Mouse (Mus musculus) liver, embryonic 11.5 days (tissue): ENCODE measurements around the gene Fam163b. TPM values are rescaled to one million over a fixed set of nuclear protein-coding genes. Genes with fewer than 3 reads are reported as not detected.

Experiments used
- ATAC-seq: fragments of 200-750 bp; cut with Nextera tagmentation; replicated peaks from 2 replicates; pipeline ENCODE4 v1.8.0; 2017; ENCODE audit warnings: moderate number of reproducible peaks, mild to moderate bottlenecking, moderate TSS enrichment, moderate library complexity; ENCODE audit not compliant: low FRiP score
- DNase-seq: peaks from one replicate; pipeline ENCODE4 v3.0.0-alpha.2; 2017; ENCODE audit warnings: low spot score
- H3K27ac ChIP-seq: fragments of 300-500 bp; sonication (generic); 2 replicates; pipeline ENCODE4 v1.5.1; 2014; ENCODE audit warnings: mild to moderate bottlenecking, low read depth, low read length, control low read depth
- H3K27me3 ChIP-seq: fragments of 300-500 bp; sonication (generic); replicated peaks from 2 replicates; pipeline ENCODE4 v1.6.1; 2014; ENCODE audit warnings: low read length, mixed read lengths; ENCODE audit not compliant: control insufficient read depth, insufficient read depth
- H3K36me3 ChIP-seq: fragments of 300-500 bp; sonication (generic); 2 replicates; pipeline ENCODE4 v1.6.1; 2014; ENCODE audit warnings: mild to moderate bottlenecking, low read length, moderate library complexity, mixed read lengths; ENCODE audit not compliant: control insufficient read depth, insufficient read depth
- H3K4me1 ChIP-seq: fragments of 300-500 bp; sonication (generic); replicated peaks from 2 replicates; pipeline ENCODE4 v1.6.1; 2014; ENCODE audit warnings: low read length, mixed read lengths; ENCODE audit not compliant: control insufficient read depth, insufficient read depth
- H3K4me2 ChIP-seq: fragments of 300-500 bp; sonication (generic); 2 replicates; pipeline ENCODE4 v1.6.1; 2014; ENCODE audit warnings: mild to moderate bottlenecking, control low read depth, moderate library complexity
- H3K4me3 ChIP-seq: fragments of 300-500 bp; sonication (generic); 2 replicates; pipeline ENCODE4 v1.5.1; 2014; ENCODE audit warnings: low read depth, low read length, control low read depth
- H3K9ac ChIP-seq: fragments of 300-500 bp; sonication (generic); 2 replicates; pipeline ENCODE4 v1.6.1; 2014; ENCODE audit warnings: low read depth, low read length, control low read depth
- H3K9me3 ChIP-seq: fragments of 300-500 bp; sonication (generic); 2 replicates; pipeline ENCODE4 v1.6.1; 2016; ENCODE audit warnings: low read length, inconsistent platforms, mixed read lengths; ENCODE audit not compliant: control insufficient read depth
- WGBS: fragments of 180-500 bp; shearing (Covaris S2); extraction: QIAGEN DNeasy Blood & Tissue Kit; methylation state at CpG from one replicate; pipeline ENCODE4 v1.1.7; 2014; 5-methylcytosine and 5-hydroxymethylcytosine counted together
- polyA plus RNA-seq: library from polyadenylated mRNA; unstranded; fragments of >200 nt; fragmentation: Nextera tagmentation; extraction: Ambion mirVana; gene quantifications from 2 replicates; pipeline ENCODE4 v1.2.1, GENCODE M21; 2014

Fam163b gene
- polyA plus RNA-seq, 1 experiment from 2014 or later, result 0.14 TPM

DNA sequence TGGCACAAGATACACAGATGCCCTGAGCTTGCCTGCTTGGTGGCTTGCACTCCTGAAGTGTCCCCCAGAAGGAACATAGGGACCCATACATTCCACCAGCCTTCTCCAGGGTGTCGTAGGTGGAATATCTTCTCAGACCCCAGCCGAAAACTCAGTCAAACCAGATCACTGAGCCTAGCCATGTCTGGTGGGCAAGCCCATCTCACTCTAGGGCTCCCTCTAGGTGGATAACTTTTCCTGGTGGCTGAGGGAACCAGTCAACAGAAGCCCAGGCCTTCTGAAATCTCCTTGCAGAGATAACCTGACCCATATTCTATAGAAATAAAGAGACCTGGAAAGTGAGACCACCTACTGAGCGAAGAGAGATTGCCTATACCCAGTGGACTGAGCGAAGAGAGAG lies 19.2 kb downstream of the Fam163b start:
- Histone ChIP-seq H3K9me3 (no peaks in the 10 kb centered on the region), H3K9ac (no peak overlapping the region), H3K36me3 (no peaks in the 10 kb centered on the region), H3K4me1 (no peaks in the 10 kb centered on the region; the same call in 1 of the 2 replicates), H3K27ac (no peak overlapping the region), H3K4me2 (no peak overlapping the region), H3K27me3 (no peaks in the 10 kb centered on the region; the same call in 1 of the 2 replicates), H3K4me3 (no peak overlapping the region)
- ATAC-seq (no peak), DNase-seq (no peak)
- 83% methylated on average over 4 of the region's 4 CpGs for WGBS

DNA sequence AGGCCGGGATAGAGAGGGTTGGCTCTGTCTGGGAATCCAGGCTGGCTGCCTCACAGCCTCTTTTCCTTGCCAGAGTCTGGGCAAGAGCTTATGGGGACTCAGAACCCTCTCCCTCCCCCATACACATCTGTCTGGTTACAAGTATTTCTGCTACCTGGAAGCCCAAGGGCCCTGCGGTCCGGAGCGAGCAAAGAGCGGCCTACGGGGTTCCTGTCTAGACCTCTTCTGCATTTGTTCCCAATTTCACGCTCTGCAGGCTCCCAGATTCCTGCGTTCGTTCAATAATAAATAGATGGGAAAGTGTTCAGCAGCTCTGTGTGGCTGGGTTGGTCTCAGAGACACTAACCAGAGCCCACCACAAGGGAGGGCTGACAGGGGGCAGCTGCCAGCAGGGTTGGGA lies 19.7 kb downstream of the Fam163b start:
- Histone ChIP-seq H3K36me3 (no peaks in the 10 kb centered on the region), H3K9me3 (no peaks in the 10 kb centered on the region), H3K4me2 (no peak overlapping the region), H3K4me3 (no peak overlapping the region), H3K9ac (no peak overlapping the region), H3K4me1 (no peaks in the 10 kb centered on the region; the same call in 1 of the 2 replicates), H3K27ac (no peak overlapping the region), H3K27me3 (no peaks in the 10 kb centered on the region; the same call in 1 of the 2 replicates)
- no peak for ATAC-seq
- WGBS, result 73% methylated on average over 9 of the region's 9 CpGs
- no peak for DNase-seq

GRCm38 (mm10) chr2:27121626-27122355 lies 20.5 kb downstream of the Fam163b start:
- no peak for ATAC-seq
- Histone ChIP-seq H3K4me3 (no peak overlapping the region), H3K9me3 (no peaks in the 10 kb centered on the region), H3K9ac (no peak overlapping the region), H3K27me3 (no peaks in the 10 kb centered on the region; the same call in 1 of the 2 replicates), H3K36me3 (no peaks in the 10 kb centered on the region), H3K27ac (no peak overlapping the region), H3K4me1 (no peaks in the 10 kb centered on the region; the same call in 1 of the 2 replicates), H3K4me2 (no peak overlapping the region)
- no peak for DNase-seq
- WGBS, result 18% methylated on average over 9 of the region's 9 CpGs

- DNase-seq (no peak), ATAC-seq (no peak)
- WGBS, result 80% methylated on average over 8 of the region's 8 CpGs
- H3K4me1 ChIP-seq, result no peaks in the 10 kb centered on the region; the same call in 1 of the 2 replicates
- no peaks in the 10 kb centered on the region; the same call in 1 of the 2 replicates for H3K27me3 ChIP-seq
- no peak overlapping the region for H3K27ac ChIP-seq
- H3K4me3 ChIP-seq, result no peak overlapping the region
- H3K36me3 ChIP-seq, result no peaks in the 10 kb centered on the region
- H3K4me2 ChIP-seq, result no peak overlapping the region
- no peaks in the 10 kb centered on the region for H3K9me3 ChIP-seq
- no peak overlapping the region for H3K9ac ChIP-seq
Measured at GRCm38 (mm10) chr2:27120241-27120641, 22.1 kb downstream of the Fam163b start.

GRCm38 (mm10) chr2:27119766-27120165 lies 22.5 kb downstream of the Fam163b start:
- Histone ChIP-seq H3K9me3 (no peaks in the 10 kb centered on the region), H3K4me1 (no peaks in the 10 kb centered on the region; the same call in 1 of the 2 replicates)

GRCm38 (mm10) chr2:27118452-27118851 lies 23.8 kb downstream of the Fam163b start:
- no peak for ATAC-seq
- H3K27me3 ChIP-seq, result no peaks in the 10 kb centered on the region; the same call in 1 of the 2 replicates
- H3K9me3 ChIP-seq, result no peaks in the 10 kb centered on the region
- no peak overlapping the region for H3K4me3 ChIP-seq
- no peaks in the 10 kb centered on the region; the same call in 1 of the 2 replicates for H3K4me1 ChIP-seq
- WGBS, result 51% methylated on average over 4 of the region's 4 CpGs
- H3K9ac ChIP-seq, result no peak overlapping the region
- H3K27ac ChIP-seq, result no peak overlapping the region
- no peak overlapping the region for H3K4me2 ChIP-seq
- DNase-seq, result no peak
- no peaks in the 10 kb centered on the region for H3K36me3 ChIP-seq

More at GRCm38 (mm10) chr2:27119766-27120165, 22.5 kb downstream of the Fam163b start:
- H3K27ac ChIP-seq, result no peak overlapping the region
- ATAC-seq (no peak), DNase-seq (no peak)
- 80% methylated on average over 2 of the region's 2 CpGs for WGBS
- H3K9ac ChIP-seq, result no peak overlapping the region
- H3K4me2 ChIP-seq, result no peak overlapping the region
- H3K36me3 ChIP-seq, result no peaks in the 10 kb centered on the region
- H3K27me3 ChIP-seq, result no peaks in the 10 kb centered on the region; the same call in 1 of the 2 replicates
- no peak overlapping the region for H3K4me3 ChIP-seq

DNA sequence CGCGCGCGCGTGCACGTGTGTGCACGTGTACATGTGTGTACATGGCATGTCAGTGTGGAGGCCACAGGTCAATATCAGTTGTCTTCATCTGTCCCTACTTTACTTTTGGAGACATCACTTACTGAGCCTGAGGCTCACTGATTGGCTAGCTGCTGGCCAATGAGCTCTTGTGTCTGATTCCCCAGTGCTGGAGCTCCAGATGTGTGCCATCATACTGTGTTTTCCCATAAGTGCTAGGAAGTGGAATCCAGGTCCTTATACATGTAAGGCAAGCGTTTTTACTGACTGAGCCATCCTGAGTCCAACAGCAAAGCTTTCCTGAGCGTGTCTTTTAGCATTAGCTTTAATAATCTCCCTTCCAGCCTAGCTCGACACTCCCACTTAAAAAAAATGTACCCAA lies 28.1 kb downstream of the Fam163b start:
- H3K4me3 ChIP-seq, result no peak overlapping the region
- H3K9ac ChIP-seq, result no peak overlapping the region
- H3K36me3 ChIP-seq, result no peaks in the 10 kb centered on the region
- ATAC-seq (no peak), DNase-seq (no peak)
- H3K27ac ChIP-seq, result no peak overlapping the region
- no peaks in the 10 kb centered on the region for H3K4me1 ChIP-seq
- H3K4me2 ChIP-seq, result no peak overlapping the region
- H3K9me3 ChIP-seq, result no peaks in the 10 kb centered on the region
- no peaks in the 10 kb centered on the region; the same call in 1 of the 2 replicates for H3K27me3 ChIP-seq
- WGBS, result 83% methylated on average over 10 of the region's 10 CpGs

DNA sequence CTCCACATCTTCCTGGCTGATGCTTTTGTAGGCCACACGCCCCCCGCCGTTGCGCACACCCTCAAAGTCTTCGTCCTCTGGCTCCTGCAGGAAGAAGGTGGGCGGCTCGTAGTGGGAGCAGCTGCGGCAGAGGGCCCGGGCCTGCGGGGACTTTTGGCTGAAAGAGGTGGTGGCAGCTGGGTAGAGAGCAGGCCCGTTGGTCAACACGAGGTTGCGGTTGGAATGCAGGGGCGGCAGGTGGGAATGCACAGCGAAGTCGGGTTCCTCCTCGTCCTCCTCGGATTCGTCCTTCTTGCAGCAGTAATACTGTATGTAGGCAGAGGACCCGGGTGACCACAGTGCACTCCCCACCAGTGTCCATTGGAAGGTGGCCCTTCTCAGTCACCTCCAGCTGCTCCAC lies 29.7 kb downstream of the Fam163b start:
- no peak overlapping the region for H3K9ac ChIP-seq
- H3K9me3 ChIP-seq, result no peaks in the 10 kb centered on the region
- H3K27ac ChIP-seq, result no peak overlapping the region
- no peak overlapping the region for H3K4me3 ChIP-seq
- ATAC-seq (no peak), DNase-seq (no peak)
- 83% methylated on average over 20 of the region's 20 CpGs for WGBS
- no peak overlapping the region for H3K4me2 ChIP-seq
- H3K27me3 ChIP-seq, result no peaks in the 10 kb centered on the region; the same call in 1 of the 2 replicates
- H3K36me3 ChIP-seq, result no peaks in the 10 kb centered on the region
- no peaks in the 10 kb centered on the region for H3K4me1 ChIP-seq

- Histone ChIP-seq H3K27ac (no peak overlapping the region), H3K4me3 (no peak overlapping the region), H3K27me3 (no peaks in the 10 kb centered on the region; the same call in 1 of the 2 replicates), H3K4me2 (no peak overlapping the region), H3K4me1 (0 out of 2 replicates have a peak, but pooled peaks cover 2% of the 10 kb centered on the region), H3K9me3 (no peaks in the 10 kb centered on the region), H3K36me3 (no peaks in the 10 kb centered on the region), H3K9ac (no peak overlapping the region)
- no peak for ATAC-seq
- 81% methylated on average over 5 of the region's 5 CpGs for WGBS
- no peak for DNase-seq
Measured at GRCm38 (mm10) chr2:27109052-27109451, 33.2 kb downstream of the Fam163b start.
